Mouse (Mus musculus): ENCODE measurements at regions not wholly inside any gene's neighbourhood (a gene's known extent, or its start where the extent isn't known, plus 50 kb on each side); places are given as distances from the start of the nearest gene placed in this dataset.

GRCm38 (mm10) chr8:41964088-41964487 is 547.2 kb upstream of the Frg1 start:
- H3K9me3 ChIP-seq = no peaks in the 10 kb centered on the region
- no peak for ATAC-seq (ENCODE audit: insufficient number of reproducible peaks, insufficient read depth, low FRiP score, low TSS enrichment, low read depth)
- no peak overlapping the region for H3K4me2 ChIP-seq
- no peaks in the 10 kb centered on the region for H3K4me1 ChIP-seq
- H3K4me3 ChIP-seq = no peak overlapping the region
- H3K27ac ChIP-seq = no peak overlapping the region
- H3K9ac ChIP-seq = no peak overlapping the region
- no peaks in the 10 kb centered on the region for H3K27me3 ChIP-seq
- no peaks in the 10 kb centered on the region for H3K36me3 ChIP-seq

GRCm38 (mm10) chr8:41956878-41957277 is 540.0 kb upstream of the Frg1 start:
- Histone ChIP-seq H3K9me3 (no peaks in the 10 kb centered on the region), H3K27me3 (no peaks in the 10 kb centered on the region), H3K4me2 (no peak overlapping the region), H3K36me3 (no peaks in the 10 kb centered on the region), H3K27ac (no peak overlapping the region), H3K9ac (no peak overlapping the region), H3K4me1 (peaks cover 7% of the 10 kb centered on the region; the same call in 1 of the 2 replicates), H3K4me3 (no peak overlapping the region)
- 91% methylated on average over 1 of the region's 1 CpGs for WGBS
- no peak for ATAC-seq (ENCODE audit: insufficient number of reproducible peaks, insufficient read depth, low FRiP score, low TSS enrichment, low read depth)

GRCm38 (mm10) chr8:41950736-41951135 is 533.9 kb upstream of the Frg1 start:
- H3K36me3 ChIP-seq = no peaks in the 10 kb centered on the region
- no peak overlapping the region for H3K4me2 ChIP-seq
- 49% methylated on average over 1 of the region's 1 CpGs for whole genome bisulfite sequencing
- H3K4me1 ChIP-seq = no peaks in the 10 kb centered on the region
- H3K9ac ChIP-seq = no peak overlapping the region
- no peak overlapping the region for H3K27ac ChIP-seq
- H3K9me3 ChIP-seq = no peaks in the 10 kb centered on the region
- no peaks in the 10 kb centered on the region for H3K27me3 ChIP-seq
- ATAC-seq (ENCODE audit: insufficient number of reproducible peaks, insufficient read depth, low FRiP score, low TSS enrichment, low read depth) = no peak
- no peak overlapping the region for H3K4me3 ChIP-seq

- no peaks in the 10 kb centered on the region for H3K4me1 ChIP-seq
- no peak overlapping the region for H3K27ac ChIP-seq
- no peaks in the 10 kb centered on the region for H3K9me3 ChIP-seq
- ATAC-seq (ENCODE audit: insufficient number of reproducible peaks, insufficient read depth, low FRiP score, low TSS enrichment, low read depth) = no peak
- H3K36me3 ChIP-seq = no peaks in the 10 kb centered on the region
- no peak overlapping the region for H3K4me2 ChIP-seq
- H3K27me3 ChIP-seq = no peaks in the 10 kb centered on the region
- H3K9ac ChIP-seq = no peak overlapping the region
- no peak overlapping the region for H3K4me3 ChIP-seq
- 70% methylated on average over 4 of the region's 4 CpGs for WGBS
Observed at GRCm38 (mm10) chr8:41939298-41939697, 522.4 kb upstream of the Frg1 start.

GRCm38 (mm10) chr8:41921106-41921505 is 504.2 kb upstream of the Frg1 start:
- ATAC-seq (ENCODE audit: insufficient number of reproducible peaks, insufficient read depth, low FRiP score, low TSS enrichment, low read depth) = no peak
- WGBS = 68% methylated on average over 7 of the region's 7 CpGs
- H3K4me1 ChIP-seq = no peaks in the 10 kb centered on the region

GRCm38 (mm10) chr8:41920536-41920935 is 503.7 kb upstream of the Frg1 start:
- no peak overlapping the region for H3K27ac ChIP-seq
- no peak overlapping the region for H3K4me3 ChIP-seq
- H3K9me3 ChIP-seq = peaks cover 4% of the 10 kb centered on the region; the same call in 1 of the 2 replicates
- H3K27me3 ChIP-seq = no peaks in the 10 kb centered on the region
- H3K4me2 ChIP-seq = no peak overlapping the region
- WGBS = 81% methylated on average over 3 of the region's 3 CpGs
- H3K9ac ChIP-seq = no peak overlapping the region
- H3K4me1 ChIP-seq = no peaks in the 10 kb centered on the region
- ATAC-seq (ENCODE audit: insufficient number of reproducible peaks, insufficient read depth, low FRiP score, low TSS enrichment, low read depth) = no peak
- H3K36me3 ChIP-seq = no peaks in the 10 kb centered on the region

More at GRCm38 (mm10) chr8:41921106-41921505, 504.2 kb upstream of the Frg1 start:
- Histone ChIP-seq H3K9ac (no peak overlapping the region), H3K27me3 (no peaks in the 10 kb centered on the region), H3K4me3 (no peak overlapping the region), H3K4me2 (no peak overlapping the region), H3K9me3 (peaks cover 4% of the 10 kb centered on the region; the same call in 1 of the 2 replicates), H3K27ac (no peak overlapping the region), H3K36me3 (no peaks in the 10 kb centered on the region)

- Histone ChIP-seq H3K4me2 (no peak overlapping the region), H3K27ac (no peak overlapping the region), H3K36me3 (no peaks in the 10 kb centered on the region), H3K9ac (no peak overlapping the region), H3K9me3 (no peaks in the 10 kb centered on the region), H3K4me1 (no peaks in the 10 kb centered on the region), H3K4me3 (no peak overlapping the region), H3K27me3 (no peaks in the 10 kb centered on the region)
- 55% methylated on average over 2 of the region's 2 CpGs for WGBS
- ATAC-seq (ENCODE audit: insufficient number of reproducible peaks, insufficient read depth, low FRiP score, low TSS enrichment, low read depth) = no peak
Observed at GRCm38 (mm10) chr8:41878029-41878748, 461.3 kb upstream of the Frg1 start.

GRCm38 (mm10) chr8:41869681-41870356 is 452.9 kb upstream of the Frg1 start:
- Histone ChIP-seq H3K9ac (no peak overlapping the region), H3K9me3 (no peaks in the 10 kb centered on the region), H3K27me3 (no peaks in the 10 kb centered on the region), H3K27ac (no peak overlapping the region), H3K36me3 (no peaks in the 10 kb centered on the region), H3K4me2 (no peak overlapping the region), H3K4me3 (no peak overlapping the region), H3K4me1 (no peaks in the 10 kb centered on the region)
- ATAC-seq (ENCODE audit: insufficient number of reproducible peaks, insufficient read depth, low FRiP score, low TSS enrichment, low read depth) = no peak
- 81% methylated on average over 3 of the region's 3 CpGs for WGBS

- no peak overlapping the region for H3K4me2 ChIP-seq
- H3K9ac ChIP-seq = no peak overlapping the region
- 84% methylated on average over 7 of the region's 7 CpGs for WGBS
- H3K27ac ChIP-seq = no peak overlapping the region
- no peak for ATAC-seq (ENCODE audit: insufficient number of reproducible peaks, insufficient read depth, low FRiP score, low TSS enrichment, low read depth)
- no peaks in the 10 kb centered on the region for H3K9me3 ChIP-seq
- H3K27me3 ChIP-seq = no peaks in the 10 kb centered on the region
- no peaks in the 10 kb centered on the region for H3K4me1 ChIP-seq
- H3K4me3 ChIP-seq = no peak overlapping the region
- no peaks in the 10 kb centered on the region for H3K36me3 ChIP-seq
Observed at GRCm38 (mm10) chr8:41860918-41861317, 444.0 kb upstream of the Frg1 start.

GRCm38 (mm10) chr8:41831713-41832112 is 414.8 kb upstream of the Frg1 start:
- Histone ChIP-seq H3K4me1 (peaks cover 9% of the 10 kb centered on the region; the same call in 1 of the 2 replicates), H3K4me3 (no peak overlapping the region), H3K4me2 (no peak overlapping the region), H3K27me3 (no peaks in the 10 kb centered on the region), H3K36me3 (no peaks in the 10 kb centered on the region), H3K27ac (no peak overlapping the region), H3K9ac (no peak overlapping the region), H3K9me3 (no peaks in the 10 kb centered on the region)
- ATAC-seq (ENCODE audit: insufficient number of reproducible peaks, insufficient read depth, low FRiP score, low TSS enrichment, low read depth) = no peak
- 80% methylated on average over 4 of the region's 4 CpGs for WGBS

- Histone ChIP-seq H3K4me2 (peak overlapping the region; percentile 3; the same call in 1 of the 2 replicates), H3K9me3 (no peaks in the 10 kb centered on the region), H3K4me1 (peaks cover 9% of the 10 kb centered on the region; the same call in 1 of the 2 replicates), H3K4me3 (no peak overlapping the region), H3K36me3 (no peaks in the 10 kb centered on the region), H3K27ac (no peak overlapping the region), H3K27me3 (no peaks in the 10 kb centered on the region), H3K9ac (no peak overlapping the region)
- WGBS = 27% methylated on average over 6 of the region's 6 CpGs
- ATAC-seq (ENCODE audit: insufficient number of reproducible peaks, insufficient read depth, low FRiP score, low TSS enrichment, low read depth) = no peak
Observed at GRCm38 (mm10) chr8:41830407-41830806, 413.5 kb upstream of the Frg1 start.

GRCm38 (mm10) chr8:41824928-41825327 is 408.1 kb upstream of the Frg1 start:
- Histone ChIP-seq H3K4me3 (no peak overlapping the region), H3K9ac (no peak overlapping the region), H3K27ac (no peak overlapping the region), H3K4me1 (peaks cover 3% of the 10 kb centered on the region; the same call in 1 of the 2 replicates), H3K4me2 (no peak overlapping the region), H3K9me3 (no peaks in the 10 kb centered on the region), H3K27me3 (no peaks in the 10 kb centered on the region), H3K36me3 (no peaks in the 10 kb centered on the region)
- no peak for ATAC-seq (ENCODE audit: insufficient number of reproducible peaks, insufficient read depth, low FRiP score, low TSS enrichment, low read depth)
- WGBS = 20% methylated on average over 7 of the region's 7 CpGs
